Mouse (Mus musculus) urinary bladder, postnatal 36 days (tissue): ENCODE data around the gene Fgfr2.

Source experiments
- DNase-seq, 2 experiments: peaks; one replicate each; pipeline ENCODE4 v3.0.0; 2022; ENCODE audit warnings: low spot score in 2 of 2, mixed read lengths in 1 of 2

The Fgfr2 gene

GRCm38 (mm10) chr7:132372752-132373513, 750.2 kb downstream of the Fgfr2 start:
- no peak for DNase-seq

GRCm38 (mm10) chr7:132371832-132372231, 751.3 kb downstream of the Fgfr2 start:
- no peak for DNase-seq

- DNase-seq: no peak
Measured at GRCm38 (mm10) chr7:132369784-132370183, 753.4 kb downstream of the Fgfr2 start.

GRCm38 (mm10) chr7:132368859-132369258, 754.3 kb downstream of the Fgfr2 start:
- DNase-seq: no peak

GRCm38 (mm10) chr7:132367344-132367743, 755.8 kb downstream of the Fgfr2 start:
- DNase-seq: no peak

- no peak for DNase-seq
Measured at GRCm38 (mm10) chr7:132365703-132366384, 757.3 kb downstream of the Fgfr2 start.

GRCm38 (mm10) chr7:132365111-132365510, 758.0 kb downstream of the Fgfr2 start:
- no peak for DNase-seq

- DNase-seq: no peak
Measured at GRCm38 (mm10) chr7:132364506-132364905, 758.6 kb downstream of the Fgfr2 start.

- no peak for DNase-seq
Measured at GRCm38 (mm10) chr7:132360336-132360735, 762.8 kb downstream of the Fgfr2 start.

- no peak for DNase-seq
Measured at GRCm38 (mm10) chr7:132358709-132359108, 764.4 kb downstream of the Fgfr2 start.

- DNase-seq: no peak
Measured at GRCm38 (mm10) chr7:132358250-132358649, 764.9 kb downstream of the Fgfr2 start.

GRCm38 (mm10) chr7:132357841-132358237, 765.3 kb downstream of the Fgfr2 start:
- DNase-seq: no peak

GRCm38 (mm10) chr7:132356881-132357840, 766.0 kb downstream of the Fgfr2 start:
- DNase-seq: no peak

GRCm38 (mm10) chr7:132356185-132356584, 767.0 kb downstream of the Fgfr2 start:
- DNase-seq: no peak

GRCm38 (mm10) chr7:132355767-132356166, 767.4 kb downstream of the Fgfr2 start:
- DNase-seq: no peak

GRCm38 (mm10) chr7:132349075-132349572, 774.0 kb downstream of the Fgfr2 start:
- DNase-seq: no peak

GRCm38 (mm10) chr7:132347273-132348045, 775.7 kb downstream of the Fgfr2 start:
- no peak for DNase-seq

- DNase-seq: no peak
Measured at GRCm38 (mm10) chr7:132345526-132346070, 777.6 kb downstream of the Fgfr2 start.

GRCm38 (mm10) chr7:132344606-132345005, 778.5 kb downstream of the Fgfr2 start:
- DNase-seq: peak in 1 of 2 experiments; percentile 15

- no peak for DNase-seq
Measured at GRCm38 (mm10) chr7:132343900-132344299, 779.2 kb downstream of the Fgfr2 start.

- DNase-seq: no peak
Measured at GRCm38 (mm10) chr7:132343146-132343545, 780.0 kb downstream of the Fgfr2 start.
